Mouse (Mus musculus) fat pad, adult 2 months (tissue): ENCODE results near the gene Nlrp4f.

Experiments used
- DNase-seq: peaks from one replicate; pipeline ENCODE4 v3.0.0-alpha.2; 2011; ENCODE audit warnings: low read depth, low spot score; ENCODE audit errors: extremely low read depth

Gene Nlrp4f

GRCm38 (mm10) chr13:65205877-65206276 is at the start of gene Nlrp4f:
Nlrp4f (minus strand) TSS chr13:65205977.
- DNase-seq, result no peak

- no peak for DNase-seq
Observed at GRCm38 (mm10) chr13:65243273-65243672, 37.5 kb upstream of the Nlrp4f start.

- no peak for DNase-seq
Observed at GRCm38 (mm10) chr13:65242319-65242787, 36.6 kb upstream of the Nlrp4f start.

GRCm38 (mm10) chr13:65241627-65242318 is 36.0 kb upstream of the Nlrp4f start:
- DNase-seq, result no peak

- DNase-seq, result peak; percentile 62
Observed at GRCm38 (mm10) chr13:65241099-65241626, 35.4 kb upstream of the Nlrp4f start.

GRCm38 (mm10) chr13:65240509-65241098 is 34.8 kb upstream of the Nlrp4f start:
- DNase-seq, result peak; percentile 54

GRCm38 (mm10) chr13:65237211-65237610 is 31.4 kb upstream of the Nlrp4f start:
- DNase-seq, result no peak

GRCm38 (mm10) chr13:65226657-65227056 is 20.9 kb upstream of the Nlrp4f start:
- DNase-seq, result no peak

GRCm38 (mm10) chr13:65225945-65226344 is 20.2 kb upstream of the Nlrp4f start:
- no peak for DNase-seq

- DNase-seq, result no peak
Observed at GRCm38 (mm10) chr13:65200667-65201066, 5.1 kb downstream of the Nlrp4f start.

GRCm38 (mm10) chr13:65176472-65177091 is 29.2 kb downstream of the Nlrp4f start:
- no peak for DNase-seq

GRCm38 (mm10) chr13:65175734-65176471 is 29.9 kb downstream of the Nlrp4f start:
- no peak for DNase-seq

- no peak for DNase-seq
Observed at GRCm38 (mm10) chr13:65174102-65174501, 31.7 kb downstream of the Nlrp4f start.

GRCm38 (mm10) chr13:65149940-65150339 is 55.8 kb downstream of the Nlrp4f start, which contains the start of gene Olfr466:
Olfr466 (plus strand) TSS chr13:65150240.
- no peak for DNase-seq

- no peak for DNase-seq
Observed at GRCm38 (mm10) chr13:65137789-65138188, 68.0 kb downstream of the Nlrp4f start, which contains the start of gene Olfr465-ps1. Olfr465-ps1 (plus strand) TSS chr13:65138089.
